Comparison of ENCODE assay signal across 21 mouse cellular contexts in the genomic region with DNA sequence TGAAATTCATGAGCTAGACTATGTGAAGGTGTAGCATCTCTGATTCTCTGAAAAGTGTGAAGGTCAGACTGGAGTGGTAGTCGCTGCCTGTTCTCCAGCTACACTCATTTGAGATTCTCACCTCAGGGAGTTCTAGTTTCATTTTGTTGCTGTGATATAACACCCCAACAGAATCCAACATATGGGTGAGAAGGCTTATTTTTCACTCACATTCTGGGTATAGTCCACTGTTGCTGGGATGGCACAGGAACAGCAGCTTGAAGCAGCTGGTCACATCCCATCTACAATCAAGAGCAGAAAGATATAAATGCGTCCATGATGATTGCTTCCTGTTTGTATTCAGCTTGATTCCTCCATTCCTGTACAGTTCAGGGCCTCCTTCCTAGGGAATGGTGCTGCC.
A peak's percentile ranks its signal among the peaks of the same experiment; 100 is the strongest.
DNase-seq lines count a peak whose midpoint lies in the region; ATAC-seq lines count a peak whose summit lies in the region.
"Had no signal": no experiment of that assay in that cellular context is flagged by ENCODE, and none has a peak within 500 bp of the region (broad histone marks: within the 10 kb centered on the region; RNA-seq: fewer than 3 reads in every experiment).

No protein-coding gene starts in this region.

- DNase-seq in frontal cortex, postnatal 14 days (ENCODE audit: low spot score in 2 of 2): no peak
- peak; percentile 56 for DNase-seq in brain, adult 2 months (ENCODE audit: low read depth, low spot score)
- peak; percentile 24 for DNase-seq in telencephalon, adult 2 months (ENCODE audit: low read depth, low spot score)
- no peak for DNase-seq in c-Kit-positive CD71-positive TER-119-positive erythroid progenitor cells, embryonic 14.5 days (ENCODE audit: low spot score)
- no peak for DNase-seq in urinary bladder, adult 18-20 months (ENCODE audit: low spot score in 2 of 2)
- DNase-seq: adrenal gland, adult 2 months; adrenal gland, adult 8-10 months; adrenal gland, postnatal 10 days; adrenal gland, postnatal 14 days; adrenal gland, postnatal 25 days; adrenal gland, postnatal 36 days; B cell, adult 2 months; cerebellum, adult 11 months; cerebellum, adult 11-12 months; cerebellum, adult 18-20 months; cerebellum, adult 2 months; cerebellum, adult 8-10 months had no signal

- ATAC-seq in frontal cortex, adult (ENCODE audit: low TSS enrichment): peak; percentile 91
- ATAC-seq: activated CD4-positive, CD25-positive, alpha-beta regulatory T cell, adult 4 months; CD4-positive, CD25-positive, alpha-beta regulatory T cell, adult 4 months; Patski had no signal

Comparison
In these comparisons a context has a peak if more than half of its experiments do, and no peak if none do; other contexts are left out.
1. DNase-seq: peak in brain, adult 2 months (single experiment) and telencephalon, adult 2 months (single experiment); none in frontal cortex, postnatal 14 days (0 of 2), c-Kit-positive CD71-positive TER-119-positive erythroid progenitor cells, embryonic 14.5 days (single experiment) and urinary bladder, adult 18-20 months (0 of 2).